Mouse (Mus musculus) midbrain, embryonic 16.5 days (tissue): ENCODE data around the gene Serpinf2. TPM values are rescaled to one million over a fixed set of nuclear protein-coding genes. Genes with fewer than 3 reads are reported as not detected.

ENCODE experiments used
- ATAC-seq: fragments of 200-750 bp; cut with Nextera tagmentation; 2 replicates; pipeline ENCODE4 v1.8.0; 2017; ENCODE audit warnings: moderate TSS enrichment
- H3K27ac ChIP-seq: fragments of 300-500 bp; sonication (generic); 2 replicates; pipeline ENCODE4 v1.5.1; 2014; ENCODE audit warnings: mild to moderate bottlenecking, low read length, mixed read lengths
- H3K27me3 ChIP-seq: fragments of 300-500 bp; sonication (generic); 2 replicates; pipeline ENCODE4 v1.6.1; 2014; ENCODE audit warnings: low read depth, low read length, mixed read lengths; ENCODE audit not compliant: control insufficient read depth, insufficient read depth
- H3K36me3 ChIP-seq: fragments of 300-500 bp; sonication (generic); 2 replicates; pipeline ENCODE4 v1.6.1; 2014; ENCODE audit warnings: mild to moderate bottlenecking, low read length, moderate library complexity, mixed read lengths; ENCODE audit not compliant: control insufficient read depth, insufficient read depth
- H3K4me1 ChIP-seq: fragments of 300-500 bp; sonication (generic); 2 replicates; pipeline ENCODE4 v1.6.1; 2014; ENCODE audit warnings: mild to moderate bottlenecking, low read length, mixed read lengths; ENCODE audit not compliant: control insufficient read depth, insufficient read depth
- H3K4me2 ChIP-seq: fragments of 300-500 bp; sonication (generic); 2 replicates; pipeline ENCODE4 v1.6.1; 2014; ENCODE audit warnings: mild to moderate bottlenecking, low read length, mixed read lengths
- H3K4me3 ChIP-seq: fragments of 300-500 bp; sonication (generic); 2 replicates; pipeline ENCODE4 v1.5.1; 2014; ENCODE audit warnings: low read depth, mild to moderate bottlenecking, low read length, moderate library complexity, mixed read lengths
- H3K9ac ChIP-seq: fragments of 300-500 bp; sonication (generic); 2 replicates; pipeline ENCODE4 v1.6.1; 2014; ENCODE audit warnings: low read depth, low read length, mixed read lengths
- H3K9me3 ChIP-seq: fragments of 300-500 bp; sonication (generic); replicated peaks from 2 replicates; pipeline ENCODE4 v1.6.1; 2014; ENCODE audit warnings: mild to moderate bottlenecking, low read length, mixed read lengths; ENCODE audit not compliant: control insufficient read depth, poor library complexity, severe bottlenecking
- WGBS: fragments of 180-500 bp; shearing (Covaris S2); extraction: QIAGEN DNeasy Blood & Tissue Kit; methylation state at CpG from one replicate; pipeline ENCODE4 v1.1.7; 2014; 5-methylcytosine and 5-hydroxymethylcytosine counted together
- polyA plus RNA-seq: library from polyadenylated mRNA; unstranded; fragments of >200 nt; fragmentation: Nextera tagmentation; extraction: Ambion mirVana; gene quantifications from 2 replicates; pipeline ENCODE4 v1.2.1, GENCODE M21; 2015

The Serpinf2 gene
- polyA plus RNA-seq, 1 experiment from 2014 or later = not detected

- no peaks in the 10 kb centered on the region for H3K36me3 ChIP-seq
- no peak overlapping the region for H3K4me2 ChIP-seq
Observed at GRCm38 (mm10) chr11:75410591-75410990, 28.8 kb downstream of the Serpinf2 start.

GRCm38 (mm10) chr11:75409679-75410575 lies 29.5 kb downstream of the Serpinf2 start:
- Histone ChIP-seq H3K27ac (no peak overlapping the region), H3K4me3 (no peak overlapping the region), H3K9me3 (no peaks in the 10 kb centered on the region), H3K9ac (no peak overlapping the region), H3K4me2 (no peak overlapping the region), H3K4me1 (no peaks in the 10 kb centered on the region), H3K36me3 (no peaks in the 10 kb centered on the region), H3K27me3 (no peaks in the 10 kb centered on the region)
- no peak for ATAC-seq
- WGBS = 66% methylated on average over 17 of the region's 17 CpGs

More at GRCm38 (mm10) chr11:75410591-75410990, 28.8 kb downstream of the Serpinf2 start:
- no peak overlapping the region for H3K9ac ChIP-seq
- no peaks in the 10 kb centered on the region for H3K4me1 ChIP-seq
- H3K27ac ChIP-seq = no peak overlapping the region
- ATAC-seq = no peak
- no peaks in the 10 kb centered on the region for H3K27me3 ChIP-seq
- no peak overlapping the region for H3K4me3 ChIP-seq
- H3K9me3 ChIP-seq = no peaks in the 10 kb centered on the region
- whole genome bisulfite sequencing = 93% methylated on average over 7 of the region's 7 CpGs

- Histone ChIP-seq H3K9ac (no peak overlapping the region), H3K27ac (no peak overlapping the region), H3K4me2 (no peak overlapping the region), H3K4me1 (peaks cover 3% of the 10 kb centered on the region), H3K36me3 (no peaks in the 10 kb centered on the region), H3K4me3 (no peak overlapping the region), H3K27me3 (no peaks in the 10 kb centered on the region), H3K9me3 (no peaks in the 10 kb centered on the region)
- WGBS = 36% methylated on average over 3 of the region's 3 CpGs
- ATAC-seq = no peak
Observed at GRCm38 (mm10) chr11:75406865-75407264, 32.5 kb downstream of the Serpinf2 start.

GRCm38 (mm10) chr11:75406104-75406503 lies 33.3 kb downstream of the Serpinf2 start:
- ATAC-seq = no peak
- H3K4me2 ChIP-seq = no peak overlapping the region
- H3K36me3 ChIP-seq = no peaks in the 10 kb centered on the region
- H3K4me1 ChIP-seq = peaks cover 3% of the 10 kb centered on the region
- no peak overlapping the region for H3K9ac ChIP-seq
- H3K27ac ChIP-seq = no peak overlapping the region
- H3K9me3 ChIP-seq = no peaks in the 10 kb centered on the region
- H3K4me3 ChIP-seq = no peak overlapping the region
- WGBS = 62% methylated on average over 4 of the region's 4 CpGs
- no peaks in the 10 kb centered on the region for H3K27me3 ChIP-seq

- Histone ChIP-seq H3K4me1 (peaks cover 3% of the 10 kb centered on the region), H3K36me3 (no peaks in the 10 kb centered on the region), H3K27ac (no peak overlapping the region), H3K27me3 (no peaks in the 10 kb centered on the region), H3K9me3 (no peaks in the 10 kb centered on the region), H3K4me3 (no peak overlapping the region), H3K9ac (no peak overlapping the region), H3K4me2 (no peak overlapping the region)
- 89% methylated on average over 6 of the region's 6 CpGs for WGBS
- no peak for ATAC-seq
Observed at GRCm38 (mm10) chr11:75404801-75405200, 34.6 kb downstream of the Serpinf2 start.

- Histone ChIP-seq H3K27me3 (no peaks in the 10 kb centered on the region), H3K4me3 (no peak overlapping the region), H3K4me2 (no peak overlapping the region), H3K9ac (no peak overlapping the region), H3K36me3 (no peaks in the 10 kb centered on the region), H3K4me1 (peaks cover 3% of the 10 kb centered on the region), H3K9me3 (no peaks in the 10 kb centered on the region), H3K27ac (no peak overlapping the region)
- WGBS = 72% methylated on average over 6 of the region's 6 CpGs
- no peak for ATAC-seq
Observed at GRCm38 (mm10) chr11:75403301-75404052, 35.9 kb downstream of the Serpinf2 start.

- H3K4me2 ChIP-seq = no peak overlapping the region
- no peaks in the 10 kb centered on the region for H3K27me3 ChIP-seq
- H3K36me3 ChIP-seq = no peaks in the 10 kb centered on the region
- peak overlapping the region; percentile 35; the same call in 1 of the 2 replicates for H3K27ac ChIP-seq
- H3K4me1 ChIP-seq = peaks cover 5% of the 10 kb centered on the region
- WGBS = 55% methylated on average over 5 of the region's 5 CpGs
- H3K9me3 ChIP-seq = no peaks in the 10 kb centered on the region
- ATAC-seq = peak; percentile 62; the same call in 1 of the 2 replicates
- H3K9ac ChIP-seq = no peak overlapping the region
- H3K4me3 ChIP-seq = no peak overlapping the region
Observed at GRCm38 (mm10) chr11:75402271-75402690, 37.1 kb downstream of the Serpinf2 start.

GRCm38 (mm10) chr11:75400099-75400498 lies 39.3 kb downstream of the Serpinf2 start:
- Histone ChIP-seq H3K27me3 (no peaks in the 10 kb centered on the region), H3K4me3 (no peak overlapping the region), H3K9ac (no peak overlapping the region), H3K9me3 (no peaks in the 10 kb centered on the region), H3K4me1 (peaks cover 8% of the 10 kb centered on the region), H3K4me2 (no peak overlapping the region), H3K36me3 (no peaks in the 10 kb centered on the region), H3K27ac (no peak overlapping the region)
- ATAC-seq = no peak
- 54% methylated on average over 9 of the region's 9 CpGs for WGBS

GRCm38 (mm10) chr11:75399411-75399841 lies 40.0 kb downstream of the Serpinf2 start:
- Histone ChIP-seq H3K4me1 (peaks cover 8% of the 10 kb centered on the region), H3K9me3 (no peaks in the 10 kb centered on the region), H3K4me3 (no peak overlapping the region), H3K9ac (no peak overlapping the region), H3K27ac (no peak overlapping the region), H3K27me3 (no peaks in the 10 kb centered on the region), H3K4me2 (no peak overlapping the region), H3K36me3 (no peaks in the 10 kb centered on the region; the same call in 1 of the 2 replicates)
- WGBS = 83% methylated on average over 11 of the region's 11 CpGs
- no peak for ATAC-seq
